Mouse (Mus musculus) heart, adult 8-10 months (tissue): Measurements from ENCODE around the gene Dcxr. TPM values are rescaled to one million over a fixed set of nuclear protein-coding genes. Genes with fewer than 3 reads are reported as not detected.
"Not testable (repeated sequence)": the region's sequence is repeated elsewhere in the genome, so short reads cannot be mapped to it uniquely, and the experiment has no call there.

Experiments
- DNase-seq: peaks from one replicate; pipeline ENCODE4 v3.0.0; 2022; ENCODE audit warnings: low spot score
- total RNA-seq, 4 experiments: library from RNA; stranded (reverse); gene quantifications; 2 replicates each; pipeline ENCODE4 v1.2.4; 2022

Gene Dcxr
- 10 to 100 TPM; 12.6 to 20.8 (median 16.1) TPM for total RNA-seq

DNA sequence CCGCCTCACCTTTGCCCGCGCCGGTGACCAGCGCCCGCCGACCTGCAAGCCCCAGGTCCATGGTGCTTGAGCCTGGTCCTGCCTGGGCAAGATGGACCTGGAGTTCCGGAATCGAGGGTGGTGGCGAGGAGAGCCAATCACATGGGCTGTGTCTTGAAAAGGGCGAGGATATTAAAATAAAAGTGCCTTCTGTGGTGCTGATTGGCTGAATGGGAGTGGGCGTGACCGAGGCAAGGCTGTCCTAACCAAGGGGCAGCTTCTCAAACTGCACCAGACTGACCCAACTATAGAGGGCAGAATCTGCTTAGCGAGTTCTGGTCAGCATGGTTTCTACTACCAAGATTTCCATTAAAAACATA lies at the start of gene Dcxr:
Dcxr (minus strand) TSS at position 113 of the 359 bp plus-strand sequence.
- peak; percentile 93 for DNase-seq

GRCm38 (mm10) chr11:120775774-120776469 lies 48.8 kb upstream of the Dcxr start:
- peak; percentile 94 for DNase-seq

GRCm38 (mm10) chr11:120773463-120774190 lies 46.5 kb upstream of the Dcxr start:
- no peak for DNase-seq

- DNase-seq, result no peak
These were observed 45.7 kb upstream of the Dcxr start for GRCm38 (mm10) chr11:120772749-120773148.

DNA sequence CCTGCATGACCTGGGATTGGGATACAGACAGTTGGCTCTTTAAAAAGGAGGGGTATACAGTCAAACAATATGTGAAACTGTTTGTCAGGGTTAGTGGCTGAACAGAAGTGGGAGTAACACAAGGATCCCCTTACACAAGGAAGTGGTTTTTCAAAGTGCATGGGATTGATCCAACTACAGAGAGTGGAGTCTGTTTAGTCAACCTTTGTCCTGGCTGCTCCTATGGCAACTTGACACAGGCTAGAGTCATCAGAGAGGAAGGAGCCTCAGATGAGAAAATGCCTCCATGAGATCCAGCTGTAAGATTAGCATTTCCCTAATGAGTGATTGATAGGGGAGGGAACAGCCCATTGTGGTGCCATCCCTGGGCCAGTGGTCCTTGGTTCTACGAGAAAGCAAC lies 41.1 kb upstream of the Dcxr start:
- DNase-seq, result no peak

DNA sequence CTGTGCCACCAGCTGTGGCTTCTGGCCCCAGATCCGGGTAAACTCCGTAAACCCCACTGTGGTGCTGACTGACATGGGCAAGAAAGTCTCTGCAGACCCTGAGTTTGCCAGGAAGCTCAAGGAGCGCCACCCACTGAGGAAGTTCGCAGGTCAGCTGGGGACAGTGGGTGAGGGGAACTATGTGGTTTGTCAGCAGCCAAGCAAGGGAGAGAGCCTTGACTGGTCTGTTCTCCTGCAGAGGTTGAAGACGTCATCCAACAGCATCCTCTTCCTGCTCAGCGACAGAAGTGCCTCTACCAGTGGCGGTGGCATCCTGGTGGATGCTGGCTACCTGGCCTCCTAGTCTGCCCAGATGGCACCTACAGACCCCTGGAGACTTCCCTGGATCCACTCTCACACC lies 39.9 kb upstream of the Dcxr start:
- not testable (repeated sequence) for DNase-seq

- not testable (repeated sequence) for DNase-seq
These were observed 36.3 kb upstream of the Dcxr start for GRCm38 (mm10) chr11:120763121-120763999.

DNA sequence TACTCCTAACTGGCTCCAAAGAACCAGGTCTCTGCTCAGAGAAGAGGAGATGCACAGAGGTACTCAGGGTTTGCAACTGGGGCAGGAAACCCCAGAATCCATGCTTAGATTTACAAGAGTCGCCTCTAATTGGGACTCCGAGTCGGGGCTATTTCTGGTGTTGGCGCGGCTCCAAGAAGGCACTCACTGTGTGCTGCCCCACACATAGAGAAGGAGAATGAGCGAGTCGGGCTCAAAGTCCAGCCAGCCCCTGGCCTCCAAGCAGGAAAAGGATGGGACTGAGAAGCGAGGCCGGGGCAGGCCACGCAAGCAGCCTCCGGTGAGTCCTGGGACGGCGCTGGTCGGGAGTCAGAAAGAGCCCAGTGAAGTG lies 35.6 kb upstream of the Dcxr start, which contains the start of gene Hmga1b:
Hmga1b (plus strand) TSS at position 123 of the 370 bp plus-strand sequence.
- not testable (repeated sequence) for DNase-seq

DNA sequence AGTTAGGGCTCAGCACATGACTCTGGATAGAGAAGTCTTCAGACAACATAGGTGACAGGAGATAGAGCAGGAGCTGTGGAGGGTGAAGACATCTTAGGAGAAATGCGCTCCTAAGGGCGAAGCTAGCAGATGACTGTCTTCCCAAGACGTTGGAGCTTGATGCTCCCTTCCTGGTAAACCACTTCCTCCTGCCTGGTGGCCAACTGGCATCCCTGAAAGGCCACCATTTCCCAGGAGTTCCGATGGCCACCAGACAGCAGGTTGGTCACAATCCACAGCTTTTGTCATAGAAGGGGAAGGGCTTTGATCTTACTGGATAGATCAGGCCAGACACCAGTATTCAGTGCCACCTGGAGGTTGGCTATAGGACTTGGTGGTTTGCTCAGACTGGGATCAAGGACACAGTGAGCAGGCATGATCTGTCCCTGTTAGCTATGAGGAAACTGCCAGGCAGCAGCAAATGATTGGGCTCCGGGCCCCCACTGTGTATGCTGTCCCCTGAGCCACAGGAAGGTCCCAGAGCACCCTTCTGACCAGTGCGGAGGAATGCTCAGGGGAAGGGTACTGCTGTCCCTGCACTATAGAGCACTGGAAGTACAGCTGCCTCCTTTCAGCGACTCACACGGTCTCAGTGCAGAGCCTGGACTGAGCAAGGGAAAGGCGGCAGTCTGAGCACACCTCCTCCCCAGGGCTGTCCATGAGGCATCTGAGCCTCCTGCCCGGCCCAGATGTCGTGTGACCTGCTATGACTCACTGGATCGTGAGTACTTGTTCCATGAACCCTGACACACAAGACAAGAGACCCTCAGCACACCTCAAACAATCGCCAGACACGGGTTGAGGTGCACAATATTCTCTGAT lies 35.0 kb upstream of the Dcxr start:
- DNase-seq, result no peak

DNA sequence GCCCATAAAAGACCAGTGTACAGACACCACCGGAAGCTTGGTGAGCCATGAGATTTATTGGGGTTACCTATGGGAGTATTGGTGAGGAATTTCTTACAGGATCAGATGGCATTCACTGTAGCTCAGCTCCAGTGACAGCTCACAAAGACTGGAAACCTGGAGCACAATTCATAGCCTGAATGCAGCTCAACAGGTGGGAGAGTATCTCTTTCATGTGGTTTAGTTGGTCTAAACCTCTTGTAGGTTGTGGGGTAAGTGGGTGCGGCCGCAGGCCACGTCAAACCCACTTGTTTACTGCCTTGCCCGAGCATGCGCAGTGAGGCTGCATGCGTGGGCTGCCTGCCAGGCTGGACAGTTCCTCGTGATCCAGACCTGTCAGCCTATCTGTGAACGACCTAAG lies 33.2 kb upstream of the Dcxr start:
- DNase-seq, result no peak

- DNase-seq, result no peak
These were observed 24.5 kb upstream of the Dcxr start for GRCm38 (mm10) chr11:120751606-120752005.

GRCm38 (mm10) chr11:120749430-120749829 lies 22.3 kb upstream of the Dcxr start:
- DNase-seq, result peak; percentile 33

DNA sequence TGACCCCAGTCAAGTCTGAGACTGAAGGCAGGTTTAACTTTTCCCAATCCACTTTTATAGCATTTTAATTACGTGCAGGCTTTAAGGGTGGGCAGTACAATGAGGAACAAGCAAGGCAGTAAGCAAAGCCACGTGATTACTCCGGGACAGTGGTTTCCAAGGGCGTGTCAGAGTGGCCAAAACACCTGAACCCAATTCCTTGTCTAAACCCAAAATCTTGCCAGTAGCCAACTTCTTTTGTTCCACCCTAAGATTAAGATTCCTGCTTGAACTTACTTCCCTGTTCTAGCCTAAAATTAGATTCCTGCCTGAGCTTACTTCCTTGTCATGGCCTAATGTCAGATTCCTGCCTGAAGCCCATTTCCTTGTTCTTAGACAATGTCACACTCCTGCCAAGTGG lies 20.9 kb upstream of the Dcxr start:
- peak; percentile 40 for DNase-seq

GRCm38 (mm10) chr11:120744121-120744701 lies 17.1 kb upstream of the Dcxr start:
- no peak for DNase-seq

GRCm38 (mm10) chr11:120740981-120741380 lies 13.9 kb upstream of the Dcxr start:
- no peak for DNase-seq

GRCm38 (mm10) chr11:120736424-120736823 lies 9.3 kb upstream of the Dcxr start:
- DNase-seq, result no peak

- peak; percentile 50 for DNase-seq
These were observed 6.4 kb upstream of the Dcxr start for GRCm38 (mm10) chr11:120733521-120733920.

DNA sequence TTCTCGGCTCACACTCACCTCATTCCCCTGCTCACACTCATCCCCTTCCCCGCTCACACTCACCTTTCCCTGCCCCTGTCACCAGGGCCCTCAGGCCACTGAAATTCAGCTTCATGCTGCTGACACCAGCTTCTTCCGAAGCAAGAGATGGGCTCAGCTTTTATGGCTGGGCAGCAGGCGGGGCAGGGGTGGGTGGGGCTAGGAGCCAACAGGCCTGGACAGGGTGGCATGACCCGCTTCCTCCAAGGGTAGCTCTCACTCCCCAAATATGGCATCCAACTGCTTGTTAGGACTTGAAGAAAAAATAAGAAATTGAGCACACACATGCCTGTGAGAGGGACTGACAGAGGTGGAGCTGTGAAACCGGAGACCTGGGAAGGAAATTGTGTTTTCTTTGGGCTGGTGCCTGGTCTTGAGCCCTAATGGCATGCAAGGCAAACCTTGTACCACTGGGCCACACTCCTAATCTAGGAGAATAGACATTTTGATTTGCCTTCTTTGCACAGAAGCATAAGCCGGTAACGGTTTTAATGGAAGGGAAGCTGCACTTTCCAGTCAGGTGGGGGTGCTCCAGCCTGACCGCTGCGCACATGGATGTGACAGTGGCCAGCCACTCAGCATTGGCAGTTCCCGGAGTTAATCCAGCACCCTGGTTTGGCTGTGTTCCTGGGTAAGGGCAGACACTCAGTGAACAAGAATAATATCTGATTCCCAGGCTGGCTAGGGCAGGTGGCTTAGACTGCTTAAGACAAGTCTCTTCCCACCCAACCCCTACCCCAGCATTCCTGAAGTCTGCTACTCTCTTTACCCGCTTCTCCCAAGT lies 5.0 kb upstream of the Dcxr start, which contains the start of gene Cbr2:
Cbr2 (minus strand) TSS at position 257 of the 823 bp plus-strand sequence.
- peak; percentile 64 for DNase-seq

DNA sequence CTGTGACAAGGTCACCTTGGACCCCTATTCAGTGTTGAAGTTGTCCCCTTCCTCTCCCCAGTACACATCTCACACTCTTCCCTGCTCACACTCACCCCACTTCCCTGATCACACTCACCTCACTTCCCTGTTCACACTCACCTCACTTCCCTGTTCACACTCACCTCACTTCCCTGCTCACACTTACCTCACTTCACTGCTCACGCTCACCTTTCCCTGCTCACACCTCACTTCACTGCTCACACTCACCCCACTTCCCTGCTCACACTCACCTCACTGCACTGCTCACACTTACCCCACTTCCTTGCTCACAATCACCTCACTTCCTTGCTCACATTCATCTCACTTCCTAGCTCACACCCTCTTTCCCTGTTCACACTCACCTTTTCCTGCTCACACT lies 4.3 kb upstream of the Dcxr start:
- no peak for DNase-seq

DNA sequence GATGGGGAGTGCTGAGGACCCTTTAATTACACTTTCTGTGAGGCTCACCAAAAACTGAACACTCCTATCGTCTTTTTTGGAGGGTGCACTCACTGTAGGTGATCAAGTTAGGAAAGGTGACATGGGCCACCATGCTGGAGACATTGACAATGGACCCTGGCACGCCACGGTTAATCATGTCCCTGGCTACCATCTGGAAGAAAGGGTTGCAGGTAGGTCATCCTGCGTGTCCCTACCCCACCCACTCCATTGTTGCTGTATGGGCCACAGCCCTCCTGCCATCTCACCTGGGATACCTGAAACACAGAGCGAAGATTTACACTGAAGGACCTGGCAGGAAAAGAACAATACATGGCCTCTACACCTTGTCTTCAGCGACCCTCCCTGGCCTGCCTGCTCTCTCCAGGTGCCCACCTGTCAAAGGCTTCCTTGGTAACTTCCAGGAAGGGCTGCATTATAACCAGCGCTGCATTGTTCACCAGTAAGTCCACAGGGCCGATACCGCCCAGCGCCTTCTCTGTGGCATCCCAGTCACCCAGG lies 3.3 kb upstream of the Dcxr start:
- no peak for DNase-seq
